Mouse (Mus musculus) G1E (cell line): ENCODE measurements around the gene Olfr325.

Source experiments
- CTCF ChIP-seq: IDR thresholded peaks from 2 replicates; pipeline ENCODE4 v1.5.1; 2012; ENCODE audit warnings: low read depth, low read length, inconsistent platforms, mixed read lengths
- GATA1 ChIP-seq: IDR thresholded peaks from 2 replicates; pipeline ENCODE4 v1.6.1; 2012; ENCODE audit warnings: borderline replicate concordance, low read length, inconsistent platforms, mixed read lengths
- POLR2AphosphoS5 ChIP-seq: IDR thresholded peaks from 2 replicates; pipeline ENCODE4 v1.6.1; 2012; ENCODE audit warnings: low read depth, low read length, inconsistent platforms; ENCODE audit not compliant: insufficient replicate concordance
- TAL1 ChIP-seq: conservative IDR thresholded peaks from 2 replicates; pipeline ENCODE4 v1.6.1; 2012; ENCODE audit warnings: low read depth, low read length, inconsistent platforms, mixed read lengths

GRCm38 (mm10) chr11:58588620-58589250 lies 11.2 kb downstream of the Olfr325 start:
- TF ChIP-seq POLR2AphosphoS5 (no peak), TAL1 (no peak), CTCF (no peak), GATA1 (no peak)
